Mouse (Mus musculus): Measurements from ENCODE around the gene Lgr4. TPM values are rescaled to one million over a fixed set of nuclear protein-coding genes. Genes with fewer than 3 reads are reported as not detected.

Gene Lgr4
- polyA plus RNA-seq, 1 experiment from 2014 or later, result 20.7 TPM

- peak overlapping the region; percentile 83 for H3K4me3 ChIP-seq (ENCODE audit: low read depth, low read length)
- H3K27ac ChIP-seq (ENCODE audit: low read depth, low read length), result no peak overlapping the region
- peak; percentile 28; the same call in 1 of the 2 replicates for ATAC-seq (ENCODE audit: low FRiP score)
- H3K9me3 ChIP-seq (ENCODE audit: control insufficient read depth, low read length), result no peaks in the 10 kb centered on the region
- H3K4me1 ChIP-seq (replicated peaks; ENCODE audit: control insufficient read depth, insufficient read depth, low read length), result no peaks in the 10 kb centered on the region
- no peaks in the 10 kb centered on the region for H3K27me3 ChIP-seq (ENCODE audit: control insufficient read depth, insufficient read depth, low read length)
- H3K36me3 ChIP-seq (ENCODE audit: control insufficient read depth, insufficient read depth, low read length), result no peaks in the 10 kb centered on the region
- H3K4me2 ChIP-seq (replicated peaks; ENCODE audit: low read depth, low read length), result peak overlapping the region; percentile 67; the same call in 1 of the 2 replicates
- DNase-seq (ENCODE audit: low spot score), result no peak
- H3K9ac ChIP-seq (ENCODE audit: low read depth, low read length), result peak overlapping the region; percentile 92; the same call in 1 of the 2 replicates
- 50% methylated on average over 7 of the region's 7 CpGs for WGBS
Measured at GRCm38 (mm10) chr2:110017087-110017486, 99.6 kb downstream of the Lgr4 start.

GRCm38 (mm10) chr2:110017616-110018505 lies 100.4 kb downstream of the Lgr4 start, which contains the start of gene Ccdc34:
Gene Ccdc34 (plus strand): TSS chr2:110017817.
- under 1% methylated on average over 52 of the region's 55 CpGs for WGBS
- Histone ChIP-seq H3K4me3 (ENCODE audit: low read depth, low read length) (peak within 1 kb of the TSS; percentile 83), H3K4me2 (replicated peaks; ENCODE audit: low read depth, low read length) (peak within 1 kb of the TSS; percentile 67), H3K9ac (ENCODE audit: low read depth, low read length) (peak within 1 kb of the TSS; percentile 92), H3K36me3 (ENCODE audit: control insufficient read depth, insufficient read depth, low read length) (no peaks in the 10 kb centered on the region), H3K9me3 (ENCODE audit: control insufficient read depth, low read length) (no peaks in the 10 kb centered on the region), H3K4me1 (replicated peaks; ENCODE audit: control insufficient read depth, insufficient read depth, low read length) (no peaks in the 10 kb centered on the region), H3K27ac (ENCODE audit: low read depth, low read length) (peak within 1 kb of the TSS; percentile 84), H3K27me3 (ENCODE audit: control insufficient read depth, insufficient read depth, low read length) (no peaks in the 10 kb centered on the region)
- ATAC-seq (ENCODE audit: low FRiP score) (peak; percentile 99), DNase-seq (ENCODE audit: low spot score) (peak; percentile 96)

GRCm38 (mm10) chr2:110019656-110020055 lies 102.2 kb downstream of the Lgr4 start:
- WGBS, result 94% methylated on average over 4 of the region's 4 CpGs
- Histone ChIP-seq H3K9ac (ENCODE audit: low read depth, low read length) (no peak overlapping the region), H3K36me3 (ENCODE audit: control insufficient read depth, insufficient read depth, low read length) (0 out of 2 replicates have a peak, but pooled peaks cover 2% of the 10 kb centered on the region), H3K4me1 (replicated peaks; ENCODE audit: control insufficient read depth, insufficient read depth, low read length) (no peaks in the 10 kb centered on the region), H3K4me3 (ENCODE audit: low read depth, low read length) (no peak overlapping the region), H3K9me3 (ENCODE audit: control insufficient read depth, low read length) (no peaks in the 10 kb centered on the region), H3K27me3 (ENCODE audit: control insufficient read depth, insufficient read depth, low read length) (no peaks in the 10 kb centered on the region), H3K4me2 (replicated peaks; ENCODE audit: low read depth, low read length) (no peak overlapping the region), H3K27ac (ENCODE audit: low read depth, low read length) (no peak overlapping the region)
- no peak for ATAC-seq (ENCODE audit: low FRiP score)
- no peak for DNase-seq (ENCODE audit: low spot score)

GRCm38 (mm10) chr2:110020430-110020829 lies 103.0 kb downstream of the Lgr4 start:
- H3K4me2 ChIP-seq (replicated peaks; ENCODE audit: low read depth, low read length), result no peak overlapping the region
- 0 out of 2 replicates have a peak, but pooled peaks cover 2% of the 10 kb centered on the region for H3K36me3 ChIP-seq (ENCODE audit: control insufficient read depth, insufficient read depth, low read length)
- H3K27me3 ChIP-seq (ENCODE audit: control insufficient read depth, insufficient read depth, low read length), result no peaks in the 10 kb centered on the region
- no peaks in the 10 kb centered on the region for H3K4me1 ChIP-seq (replicated peaks; ENCODE audit: control insufficient read depth, insufficient read depth, low read length)
- no peak for DNase-seq (ENCODE audit: low spot score)
- no peaks in the 10 kb centered on the region for H3K9me3 ChIP-seq (ENCODE audit: control insufficient read depth, low read length)
- H3K9ac ChIP-seq (ENCODE audit: low read depth, low read length), result no peak overlapping the region
- H3K4me3 ChIP-seq (ENCODE audit: low read depth, low read length), result no peak overlapping the region
- H3K27ac ChIP-seq (ENCODE audit: low read depth, low read length), result no peak overlapping the region
- WGBS, result 98% methylated on average over 1 of the region's 1 CpGs
- ATAC-seq (ENCODE audit: low FRiP score), result no peak

GRCm38 (mm10) chr2:110036265-110036664 lies 118.8 kb downstream of the Lgr4 start:
- DNase-seq (ENCODE audit: low spot score), result no peak

GRCm38 (mm10) chr2:110036665-110037064 lies 119.2 kb downstream of the Lgr4 start:
- H3K36me3 ChIP-seq (ENCODE audit: control insufficient read depth, insufficient read depth, low read length), result 0 out of 2 replicates have a peak, but pooled peaks cover 3% of the 10 kb centered on the region
- H3K4me2 ChIP-seq (replicated peaks; ENCODE audit: low read depth, low read length), result no peak overlapping the region

More at GRCm38 (mm10) chr2:110036265-110036664, 118.8 kb downstream of the Lgr4 start:
- H3K9ac ChIP-seq (ENCODE audit: low read depth, low read length), result no peak overlapping the region
- no peaks in the 10 kb centered on the region for H3K9me3 ChIP-seq (ENCODE audit: control insufficient read depth, low read length)
- H3K27ac ChIP-seq (ENCODE audit: low read depth, low read length), result no peak overlapping the region
- WGBS, result 43% methylated on average over 4 of the region's 4 CpGs
- H3K27me3 ChIP-seq (ENCODE audit: control insufficient read depth, insufficient read depth, low read length), result no peaks in the 10 kb centered on the region
- no peak overlapping the region for H3K4me2 ChIP-seq (replicated peaks; ENCODE audit: low read depth, low read length)
- no peaks in the 10 kb centered on the region for H3K4me1 ChIP-seq (replicated peaks; ENCODE audit: control insufficient read depth, insufficient read depth, low read length)
- no peak overlapping the region for H3K4me3 ChIP-seq (ENCODE audit: low read depth, low read length)
- H3K36me3 ChIP-seq (ENCODE audit: control insufficient read depth, insufficient read depth, low read length), result 0 out of 2 replicates have a peak, but pooled peaks cover 3% of the 10 kb centered on the region
- no peak for ATAC-seq (ENCODE audit: low FRiP score)

GRCm38 (mm10) chr2:110037221-110037620 lies 119.8 kb downstream of the Lgr4 start:
- Histone ChIP-seq H3K4me2 (replicated peaks; ENCODE audit: low read depth, low read length) (no peak overlapping the region), H3K9me3 (ENCODE audit: control insufficient read depth, low read length) (no peaks in the 10 kb centered on the region), H3K27me3 (ENCODE audit: control insufficient read depth, insufficient read depth, low read length) (no peaks in the 10 kb centered on the region), H3K9ac (ENCODE audit: low read depth, low read length) (no peak overlapping the region), H3K36me3 (ENCODE audit: control insufficient read depth, insufficient read depth, low read length) (0 out of 2 replicates have a peak, but pooled peaks cover 3% of the 10 kb centered on the region), H3K4me3 (ENCODE audit: low read depth, low read length) (no peak overlapping the region), H3K27ac (ENCODE audit: low read depth, low read length) (no peak overlapping the region), H3K4me1 (replicated peaks; ENCODE audit: control insufficient read depth, insufficient read depth, low read length) (no peaks in the 10 kb centered on the region)
- no peak for ATAC-seq (ENCODE audit: low FRiP score)
- WGBS, result 95% methylated on average over 2 of the region's 2 CpGs
- no peak for DNase-seq (ENCODE audit: low spot score)

More at GRCm38 (mm10) chr2:110036665-110037064, 119.2 kb downstream of the Lgr4 start:
- Histone ChIP-seq H3K27ac (ENCODE audit: low read depth, low read length) (no peak overlapping the region), H3K9me3 (ENCODE audit: control insufficient read depth, low read length) (no peaks in the 10 kb centered on the region), H3K27me3 (ENCODE audit: control insufficient read depth, insufficient read depth, low read length) (no peaks in the 10 kb centered on the region), H3K4me1 (replicated peaks; ENCODE audit: control insufficient read depth, insufficient read depth, low read length) (no peaks in the 10 kb centered on the region), H3K4me3 (ENCODE audit: low read depth, low read length) (no peak overlapping the region), H3K9ac (ENCODE audit: low read depth, low read length) (no peak overlapping the region)
- ATAC-seq (ENCODE audit: low FRiP score) (no peak), DNase-seq (ENCODE audit: low spot score) (no peak)
- WGBS, result 73% methylated on average over 4 of the region's 4 CpGs

GRCm38 (mm10) chr2:110038341-110038740 lies 120.9 kb downstream of the Lgr4 start:
- ATAC-seq (ENCODE audit: low FRiP score) (no peak), DNase-seq (ENCODE audit: low spot score) (no peak)
- Histone ChIP-seq H3K27me3 (ENCODE audit: control insufficient read depth, insufficient read depth, low read length) (no peaks in the 10 kb centered on the region), H3K36me3 (ENCODE audit: control insufficient read depth, insufficient read depth, low read length) (0 out of 2 replicates have a peak, but pooled peaks cover 3% of the 10 kb centered on the region), H3K27ac (ENCODE audit: low read depth, low read length) (no peak overlapping the region), H3K9ac (ENCODE audit: low read depth, low read length) (no peak overlapping the region), H3K4me1 (replicated peaks; ENCODE audit: control insufficient read depth, insufficient read depth, low read length) (no peaks in the 10 kb centered on the region), H3K4me2 (replicated peaks; ENCODE audit: low read depth, low read length) (no peak overlapping the region), H3K9me3 (ENCODE audit: control insufficient read depth, low read length) (no peaks in the 10 kb centered on the region), H3K4me3 (ENCODE audit: low read depth, low read length) (no peak overlapping the region)
- 78% methylated on average over 5 of the region's 5 CpGs for WGBS
